Mouse (Mus musculus) forebrain, embryonic 10.5 days (tissue): ENCODE measurements around the gene Med24. TPM values are rescaled to one million over a fixed set of nuclear protein-coding genes. Genes with fewer than 3 reads are reported as not detected.
"Not testable (repeated sequence)": the region's sequence is repeated elsewhere in the genome, so short reads cannot be mapped to it uniquely, and the experiment has no call there.

Experiments used
- DNase-seq: peaks from one replicate; pipeline ENCODE4 v3.0.0-alpha.2; 2017; ENCODE audit warnings: low spot score; ENCODE audit errors: extremely low spot score
- H3K27ac ChIP-seq: fragments of 300-500 bp; sonication (generic); 2 replicates; pipeline ENCODE4 v1.5.1; 2016; ENCODE audit warnings: mild to moderate bottlenecking
- H3K27me3 ChIP-seq: fragments of 300-500 bp; sonication (generic); 2 replicates; pipeline ENCODE4 v1.6.1; 2016; ENCODE audit warnings: mild to moderate bottlenecking; ENCODE audit not compliant: poor library complexity, severe bottlenecking
- H3K36me3 ChIP-seq: fragments of 300-500 bp; sonication (generic); replicated peaks from 2 replicates; pipeline ENCODE4 v1.6.1; 2016; ENCODE audit warnings: mild to moderate bottlenecking, moderate library complexity
- H3K4me1 ChIP-seq: fragments of 300-500 bp; sonication (generic); 2 replicates; pipeline ENCODE4 v1.6.1; 2016
- H3K4me3 ChIP-seq: fragments of 300-500 bp; sonication (generic); 2 replicates; pipeline ENCODE4 v1.5.1; 2016; ENCODE audit warnings: mild to moderate bottlenecking, moderate library complexity
- H3K9me3 ChIP-seq: fragments of 300-500 bp; sonication (generic); 2 replicates; pipeline ENCODE4 v1.6.1; 2016; ENCODE audit warnings: mild to moderate bottlenecking, moderate library complexity
- WGBS: fragments of 180-500 bp; shearing (Covaris S2); methylation state at CpG from one replicate; pipeline ENCODE4 v1.1.7; 2016; 5-methylcytosine and 5-hydroxymethylcytosine counted together
- polyA plus RNA-seq: library from polyadenylated mRNA; unstranded; fragments of >200 nt; fragmentation: Nextera tagmentation; extraction: Ambion mirVana; gene quantifications from 2 replicates; pipeline ENCODE4 v1.2.1, GENCODE M21; 2016

Gene Med24
- polyA plus RNA-seq, 1 experiment from 2014 or later = 77.3 TPM

DNA sequence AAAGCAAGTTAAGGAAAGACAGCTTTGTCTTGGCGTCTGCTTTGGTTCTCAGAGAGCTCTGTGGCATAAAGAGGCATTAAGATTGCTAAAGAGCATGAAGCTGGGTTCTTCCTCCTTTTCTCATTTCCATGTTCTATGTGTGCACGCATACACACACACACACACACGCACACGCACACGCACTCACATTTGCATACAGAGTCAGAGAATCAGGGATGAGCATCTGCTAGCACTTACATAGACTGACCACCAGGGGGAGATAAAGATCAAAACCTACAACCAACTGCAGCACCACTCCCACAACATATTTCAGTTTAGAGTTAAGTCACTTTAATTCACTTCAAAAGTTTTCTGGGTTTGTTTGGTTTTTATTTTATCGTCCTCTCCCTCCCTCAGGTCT lies 68.7 kb downstream of the Med24 start:
- Histone ChIP-seq H3K4me3 (no peak overlapping the region), H3K36me3 (no peaks in the 10 kb centered on the region), H3K27me3 (no peaks in the 10 kb centered on the region), H3K9me3 (no peaks in the 10 kb centered on the region), H3K27ac (no peak overlapping the region), H3K4me1 (peaks cover 5% of the 10 kb centered on the region)
- WGBS = 15% methylated on average over 6 of the region's 6 CpGs
- DNase-seq = peak; percentile 19

DNA sequence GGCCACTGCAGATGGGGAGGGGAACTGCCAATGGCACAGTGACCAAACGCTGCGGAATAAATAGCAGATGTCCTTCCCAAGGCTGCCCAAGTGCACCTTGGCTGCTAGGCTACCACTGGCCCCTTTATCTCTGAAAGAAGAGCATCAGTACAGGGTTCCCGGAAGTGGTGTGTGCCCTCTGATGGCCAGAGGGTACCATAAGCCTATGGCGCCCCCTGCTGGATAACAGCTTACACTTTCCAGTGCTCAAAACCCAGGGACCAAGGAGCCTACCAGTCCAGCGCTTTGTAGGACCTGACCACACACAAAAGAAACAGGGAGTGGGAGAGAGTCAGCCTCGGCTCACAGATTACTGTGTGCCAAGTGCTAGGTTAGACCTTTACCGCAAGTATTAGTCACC lies 74.2 kb downstream of the Med24 start:
- WGBS = 15% methylated on average over 7 of the region's 7 CpGs
- H3K4me1 ChIP-seq, H3K9me3 ChIP-seq, H3K27me3 ChIP-seq, H3K27ac ChIP-seq, H3K36me3 ChIP-seq, H3K4me3 ChIP-seq: not testable (repeated sequence)
- DNase-seq = peak; percentile 65

Other genes starting within 250 kb of the Med24 start
- gene Ikzf3, start 183.4 kb downstream of the Med24 start, polyA plus RNA-seq = 0.07 TPM in 1 of 2 replicates, not detected in the other
- gene Zpbp2, start 178.3 kb downstream of the Med24 start, polyA plus RNA-seq = 0.26 and 0.66 TPM in 2 replicates
- gene Ormdl3, start 142.1 kb downstream of the Med24 start, polyA plus RNA-seq = 62.8 and 65.6 TPM in 2 replicates
- not detected in 2 replicates for gene Lrrc3c, start 131.1 kb downstream of the Med24 start, polyA plus RNA-seq
- 1.4 and 1.5 TPM in 2 replicates for gene Gm12355, start 103.8 kb downstream of the Med24 start, polyA plus RNA-seq
- gene Gsdma3, start 103.1 kb downstream of the Med24 start, polyA plus RNA-seq = not detected in 2 replicates
- gene Gsdma2, start 82.7 kb downstream of the Med24 start, polyA plus RNA-seq = not detected in 2 replicates
- gene Gsdma, start 65.1 kb downstream of the Med24 start, polyA plus RNA-seq = not detected in 2 replicates
- gene Psmd3, start 46.9 kb downstream of the Med24 start, polyA plus RNA-seq = 255 and 259 TPM in 2 replicates
- gene Csf3, start 28.2 kb downstream of the Med24 start, polyA plus RNA-seq = not detected in 2 replicates
- gene Thra, start 11.2 kb upstream of the Med24 start, polyA plus RNA-seq = 9.5 and 10.9 TPM in 2 replicates
- gene Nr1d1, start 45.9 kb upstream of the Med24 start, polyA plus RNA-seq = 1.5 TPM in 2 replicates
- 22.9 and 24.1 TPM in 2 replicates for gene Msl1, start 66.1 kb upstream of the Med24 start, polyA plus RNA-seq
- 45.7 and 49.7 TPM in 2 replicates for gene Casc3, start 75.5 kb upstream of the Med24 start, polyA plus RNA-seq
- gene Rapgefl1, start 107.3 kb upstream of the Med24 start, polyA plus RNA-seq = 1.00 and 1.2 TPM in 2 replicates
- 4.5 and 4.7 TPM in 2 replicates for gene Wipf2, start 134.2 kb upstream of the Med24 start, polyA plus RNA-seq
- 68.7 and 75.8 TPM in 2 replicates for gene Cdc6, start 178.4 kb upstream of the Med24 start, polyA plus RNA-seq
- 16.9 and 19.3 TPM in 2 replicates for gene Rara, start 198.4 kb upstream of the Med24 start, polyA plus RNA-seq